Mouse (Mus musculus): ENCODE measurements around the gene Ech1. TPM values are rescaled to one million over a fixed set of nuclear protein-coding genes. Genes with fewer than 3 reads are reported as not detected.

Gene Ech1
- polyA plus RNA-seq, 1 experiment, result 291 TPM

DNA sequence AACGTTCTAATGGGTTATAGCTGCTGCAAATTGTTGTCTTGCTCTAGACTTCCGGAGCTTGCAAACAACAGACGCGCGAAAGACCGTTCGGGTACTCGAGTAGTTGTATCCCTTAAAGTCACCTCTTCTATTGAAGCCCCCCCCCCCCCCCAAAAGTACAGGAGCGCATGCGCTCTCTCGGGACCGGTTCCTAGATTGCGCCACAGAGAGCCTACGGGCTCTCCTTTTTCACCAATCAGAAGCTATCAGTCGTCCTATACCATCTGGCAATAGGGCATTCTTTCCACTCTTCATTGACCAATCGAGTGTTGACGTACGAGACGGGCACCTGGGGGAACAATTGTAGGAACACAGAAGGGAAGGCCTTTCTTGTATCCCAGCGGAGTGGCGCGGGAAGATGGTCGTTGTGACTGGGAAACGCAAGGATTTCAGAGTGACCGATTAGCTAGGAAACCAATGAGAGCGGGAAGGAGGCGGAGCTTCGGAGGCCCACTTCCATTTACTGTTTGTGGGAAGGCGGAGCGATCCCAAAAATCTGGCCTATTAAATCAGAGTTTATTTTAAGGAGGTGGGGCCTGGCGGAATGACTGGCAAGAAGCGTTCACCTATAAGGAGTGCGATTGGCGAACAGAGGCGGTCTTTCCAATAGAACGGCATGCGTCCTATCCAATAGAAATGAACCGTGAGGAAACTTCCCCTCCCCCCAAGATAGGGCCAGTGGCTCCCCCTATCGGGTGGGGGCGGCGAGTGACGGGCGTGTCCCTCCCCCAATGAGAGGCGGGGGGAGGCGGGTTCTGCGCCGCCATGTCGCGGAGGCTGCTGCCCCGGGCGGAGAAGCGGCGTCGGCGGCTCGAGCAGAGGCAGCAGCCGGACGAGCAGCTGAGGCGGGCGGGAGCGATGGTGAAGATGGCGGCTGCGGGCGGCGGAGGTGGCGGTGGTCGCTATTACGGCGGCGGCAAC is 14.6 kb upstream of the Ech1 start:
- Histone ChIP-seq H3K4me1 (ENCODE audit: control insufficient read depth, insufficient read depth, insufficient read length, low read length) (peaks cover 16% of the 10 kb centered on the region; the same call in 1 of the 2 replicates), H3K36me3 (ENCODE audit: control insufficient read depth, insufficient read depth, low read length) (peaks cover 27% of the 10 kb centered on the region), H3K27me3 (ENCODE audit: control insufficient read depth, insufficient read depth, low read length) (no peaks in the 10 kb centered on the region), H3K4me3 (ENCODE audit: low read depth, low read length) (peak overlapping the region; percentile 94), H3K27ac (ENCODE audit: insufficient read depth, low read depth, low read length) (peak overlapping the region; percentile 96)
- TF ChIP-seq POLR2A (IDR thresholded peaks at IDR 0.05; ENCODE audit: low read depth, low read length), result peak; percentile 70
- peak; percentile 30; the same call in 1 of the 2 replicates for TF ChIP-seq CTCF (IDR thresholded peaks at IDR 0.05; ENCODE audit: extremely low read depth, insufficient read length, insufficient replicate concordance, low read depth, low read length)
- WGBS, result under 1% methylated on average over 70 of the region's 70 CpGs

DNA sequence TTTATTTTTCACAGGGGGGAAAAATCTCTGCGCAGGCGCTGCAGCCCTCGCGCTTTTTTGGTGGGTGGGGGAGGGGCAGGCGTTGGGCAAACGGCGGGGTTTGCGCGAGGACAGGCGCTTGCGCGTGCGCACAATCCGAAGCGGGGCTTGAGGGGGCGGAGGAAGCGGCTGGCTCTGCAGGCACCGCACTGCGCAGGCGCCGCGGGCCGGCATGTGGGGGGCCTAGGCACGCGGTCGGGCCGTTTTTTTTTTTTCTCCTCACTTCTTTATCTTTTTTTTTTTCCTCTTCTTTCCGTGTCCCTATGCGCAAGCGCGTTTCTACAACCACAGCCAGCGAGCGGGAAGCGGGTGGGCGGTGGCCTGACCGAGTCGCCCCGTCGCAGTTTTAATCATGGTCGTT is 13.8 kb upstream of the Ech1 start:
- TF ChIP-seq CTCF (IDR thresholded peaks at IDR 0.05; ENCODE audit: extremely low read depth, insufficient read length, insufficient replicate concordance, low read depth, low read length) (no peak), POLR2A (IDR thresholded peaks at IDR 0.05; ENCODE audit: low read depth, low read length) (no peak)
- H3K4me1 ChIP-seq (ENCODE audit: control insufficient read depth, insufficient read depth, insufficient read length, low read length), result peaks cover 16% of the 10 kb centered on the region; the same call in 1 of the 2 replicates
- H3K27me3 ChIP-seq (ENCODE audit: control insufficient read depth, insufficient read depth, low read length), result no peaks in the 10 kb centered on the region
- peak overlapping the region; percentile 87 for H3K27ac ChIP-seq (ENCODE audit: insufficient read depth, low read depth, low read length)
- WGBS, result under 1% methylated on average over 40 of the region's 40 CpGs
- H3K36me3 ChIP-seq (ENCODE audit: control insufficient read depth, insufficient read depth, low read length), result peaks cover 36% of the 10 kb centered on the region
- H3K4me3 ChIP-seq (ENCODE audit: low read depth, low read length), result peak overlapping the region; percentile 94

DNA sequence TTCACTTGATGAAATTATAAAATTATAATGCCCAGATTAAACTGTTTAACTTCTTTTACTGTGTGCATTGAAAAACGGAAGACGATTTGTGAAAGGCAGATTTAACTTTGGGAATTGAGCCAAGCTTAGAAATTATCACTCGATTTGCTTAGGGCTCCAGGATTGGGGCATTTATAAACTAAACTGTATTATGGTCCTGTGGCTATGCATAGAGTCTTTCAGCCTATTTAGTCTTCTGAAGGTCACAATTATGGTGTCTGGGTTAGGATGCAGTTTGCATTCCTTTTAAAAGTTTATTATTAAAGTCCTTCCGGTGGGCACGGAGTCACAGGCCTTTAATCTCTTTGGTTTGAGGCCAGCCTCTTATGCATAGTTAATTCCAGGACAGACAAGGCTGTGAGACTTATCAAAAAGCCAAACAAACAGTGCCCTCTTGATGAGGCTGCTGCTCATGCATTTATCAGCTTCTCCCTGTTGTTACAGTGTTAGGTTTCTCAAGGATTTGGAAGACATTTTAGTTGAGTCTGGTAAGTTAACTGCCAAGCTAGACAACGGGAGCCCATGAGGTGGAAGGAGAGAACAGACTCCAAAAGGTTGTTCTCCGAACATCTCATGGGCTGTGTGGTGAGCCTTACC is 13.3 kb upstream of the Ech1 start:
- WGBS, result under 1% methylated on average over 7 of the region's 7 CpGs
- Histone ChIP-seq H3K36me3 (ENCODE audit: control insufficient read depth, insufficient read depth, low read length) (peaks cover 41% of the 10 kb centered on the region), H3K27me3 (ENCODE audit: control insufficient read depth, insufficient read depth, low read length) (no peaks in the 10 kb centered on the region), H3K27ac (ENCODE audit: insufficient read depth, low read depth, low read length) (peak overlapping the region; percentile 65), H3K4me3 (ENCODE audit: low read depth, low read length) (peak overlapping the region; percentile 94), H3K4me1 (ENCODE audit: control insufficient read depth, insufficient read depth, insufficient read length, low read length) (peaks cover 16% of the 10 kb centered on the region; the same call in 1 of the 2 replicates)
- no peak for TF ChIP-seq POLR2A (IDR thresholded peaks at IDR 0.05; ENCODE audit: low read depth, low read length)
- no peak for TF ChIP-seq CTCF (IDR thresholded peaks at IDR 0.05; ENCODE audit: extremely low read depth, insufficient read length, insufficient replicate concordance, low read depth, low read length)

DNA sequence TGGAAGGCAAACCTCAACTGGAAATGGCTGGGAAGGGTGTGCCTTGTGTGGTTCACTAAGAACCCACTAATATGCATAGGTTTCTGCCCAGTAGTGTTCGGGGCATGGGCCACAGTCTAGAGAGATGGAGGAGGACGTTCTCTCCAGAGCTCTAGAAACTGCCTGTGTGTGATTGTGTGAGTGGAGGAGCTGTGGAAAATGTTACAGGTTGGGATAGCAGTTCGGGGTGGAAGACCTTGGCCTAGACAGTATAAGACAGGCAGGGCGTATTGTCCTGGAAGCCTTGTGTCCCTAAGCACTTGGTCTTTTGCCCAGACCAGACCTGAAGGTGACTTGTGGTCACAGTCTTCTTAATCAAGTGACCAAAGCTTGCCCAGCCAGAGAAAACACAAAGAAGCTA is 12.6 kb upstream of the Ech1 start:
- H3K36me3 ChIP-seq (ENCODE audit: control insufficient read depth, insufficient read depth, low read length), result peaks cover 48% of the 10 kb centered on the region
- peaks cover 19% of the 10 kb centered on the region for H3K4me1 ChIP-seq (ENCODE audit: control insufficient read depth, insufficient read depth, insufficient read length, low read length)
- TF ChIP-seq CTCF (IDR thresholded peaks at IDR 0.05; ENCODE audit: extremely low read depth, insufficient read length, insufficient replicate concordance, low read depth, low read length), result no peak
- no peak for TF ChIP-seq POLR2A (IDR thresholded peaks at IDR 0.05; ENCODE audit: low read depth, low read length)
- 6% methylated on average over 4 of the region's 4 CpGs for WGBS
- peak overlapping the region; percentile 65 for H3K27ac ChIP-seq (ENCODE audit: insufficient read depth, low read depth, low read length)
- H3K4me3 ChIP-seq (ENCODE audit: low read depth, low read length), result peak overlapping the region; percentile 26
- H3K27me3 ChIP-seq (ENCODE audit: control insufficient read depth, insufficient read depth, low read length), result no peaks in the 10 kb centered on the region

DNA sequence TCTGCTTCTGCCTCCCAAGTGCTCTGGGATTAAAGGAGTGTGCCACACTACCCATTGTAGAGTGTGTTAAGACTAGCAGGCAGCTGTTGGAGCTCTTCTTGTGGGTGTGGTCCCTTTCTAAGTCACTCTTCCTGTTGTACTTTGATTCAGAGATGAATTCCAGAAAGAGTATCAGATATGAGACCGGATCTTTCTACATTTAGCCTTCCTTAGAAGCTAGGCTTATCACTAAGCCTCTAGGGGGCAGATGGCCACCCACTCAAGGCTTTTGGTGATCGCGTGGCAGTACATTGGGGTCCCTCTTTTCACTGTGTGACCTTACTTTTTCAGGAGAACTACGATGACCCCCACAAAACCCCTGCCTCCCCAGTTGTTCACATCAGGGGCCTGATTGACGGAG is 12.1 kb upstream of the Ech1 start:
- peaks cover 16% of the 10 kb centered on the region for H3K4me1 ChIP-seq (ENCODE audit: control insufficient read depth, insufficient read depth, insufficient read length, low read length)
- TF ChIP-seq CTCF (IDR thresholded peaks at IDR 0.05; ENCODE audit: extremely low read depth, insufficient read length, insufficient replicate concordance, low read depth, low read length), result peak; percentile 47; the same call in 1 of the 2 replicates
- no peak for TF ChIP-seq POLR2A (IDR thresholded peaks at IDR 0.05; ENCODE audit: low read depth, low read length)
- H3K27me3 ChIP-seq (ENCODE audit: control insufficient read depth, insufficient read depth, low read length), result no peaks in the 10 kb centered on the region
- peaks cover 53% of the 10 kb centered on the region for H3K36me3 ChIP-seq (ENCODE audit: control insufficient read depth, insufficient read depth, low read length)
- peak overlapping the region; percentile 65 for H3K27ac ChIP-seq (ENCODE audit: insufficient read depth, low read depth, low read length)
- 35% methylated on average over 5 of the region's 5 CpGs for WGBS
- peak overlapping the region; percentile 32 for H3K4me3 ChIP-seq (ENCODE audit: low read depth, low read length)

DNA sequence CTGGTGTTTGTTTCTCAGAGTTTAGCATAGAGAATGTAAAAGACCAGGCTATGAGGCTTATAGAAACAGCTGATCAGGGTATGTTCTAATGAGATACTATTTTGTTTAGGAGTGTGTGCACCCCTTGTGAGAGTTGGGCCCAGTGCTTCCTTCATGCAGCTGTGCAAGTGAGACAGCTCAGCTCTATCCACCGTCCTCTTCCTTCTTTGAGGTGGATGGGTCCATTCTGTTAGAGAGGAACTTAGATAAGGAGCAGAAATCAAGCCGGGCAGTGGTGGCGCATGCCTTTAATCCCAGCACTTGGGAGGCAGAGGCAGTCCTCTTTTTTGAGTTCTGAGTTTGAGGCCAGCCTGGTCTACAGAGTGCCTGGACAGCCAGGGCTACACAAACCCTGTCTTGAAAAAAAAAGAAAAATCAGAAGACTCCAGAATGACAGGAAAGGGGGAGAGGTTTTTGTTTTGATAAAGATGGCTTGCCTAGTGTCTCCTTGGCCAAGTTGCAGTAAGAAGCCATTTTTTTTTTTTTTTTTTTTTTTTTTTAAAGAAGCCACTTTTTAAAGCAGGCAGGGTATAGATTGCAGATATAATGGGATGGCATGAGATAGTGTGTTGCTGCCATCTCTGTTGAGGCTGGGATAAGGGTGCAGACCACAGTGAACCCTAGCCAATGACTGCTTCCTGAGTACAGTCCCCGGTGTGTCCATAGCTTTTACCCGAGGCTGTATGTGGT is 10.5 kb upstream of the Ech1 start:
- H3K36me3 ChIP-seq (ENCODE audit: control insufficient read depth, insufficient read depth, low read length), result peaks cover 67% of the 10 kb centered on the region
- H3K27ac ChIP-seq (ENCODE audit: insufficient read depth, low read depth, low read length), result no peak overlapping the region
- no peak for TF ChIP-seq POLR2A (IDR thresholded peaks at IDR 0.05; ENCODE audit: low read depth, low read length)
- no peak for TF ChIP-seq CTCF (IDR thresholded peaks at IDR 0.05; ENCODE audit: extremely low read depth, insufficient read length, insufficient replicate concordance, low read depth, low read length)
- H3K4me1 ChIP-seq (ENCODE audit: control insufficient read depth, insufficient read depth, insufficient read length, low read length), result peaks cover 17% of the 10 kb centered on the region
- H3K27me3 ChIP-seq (ENCODE audit: control insufficient read depth, insufficient read depth, low read length), result no peaks in the 10 kb centered on the region
- 56% methylated on average over 5 of the region's 5 CpGs for WGBS
- no peak overlapping the region for H3K4me3 ChIP-seq (ENCODE audit: low read depth, low read length)

Data from small intestine, adult 2 months (tissue).